Mouse (Mus musculus) small intestine, adult 2 months (tissue): ENCODE measurements at regions not wholly inside any gene's neighbourhood (a gene's known extent, or its start where the extent isn't known, plus 50 kb on each side); places are given as distances from the start of the nearest gene placed in this dataset.

ENCODE experiments used
- H3K27ac ChIP-seq: fragments of 200-500 bp; 2 replicates; pipeline ENCODE4 v1.5.1; 2012; ENCODE audit warnings: low read depth, low read length, control low read depth, inconsistent platforms; ENCODE audit not compliant: insufficient read depth
- H3K27me3 ChIP-seq: fragments of 200-500 bp; 2 replicates; pipeline ENCODE4 v1.6.1; 2012; ENCODE audit warnings: mild to moderate bottlenecking, moderate library complexity, low read length, inconsistent platforms; ENCODE audit not compliant: control insufficient read depth, insufficient read depth
- H3K36me3 ChIP-seq: fragments of 200-500 bp; 2 replicates; pipeline ENCODE4 v1.6.1; 2012; ENCODE audit warnings: mild to moderate bottlenecking, low read length, control low read depth, inconsistent platforms; ENCODE audit not compliant: control insufficient read depth, insufficient read depth
- H3K4me1 ChIP-seq: fragments of 200-500 bp; 2 replicates; pipeline ENCODE4 v1.6.1; 2012; ENCODE audit warnings: low read length, inconsistent platforms, mixed read lengths; ENCODE audit not compliant: control insufficient read depth, insufficient read depth, insufficient read length
- H3K4me3 ChIP-seq: fragments of 200-500 bp; 2 replicates; pipeline ENCODE4 v1.5.1; 2012; ENCODE audit warnings: low read depth, mild to moderate bottlenecking, control low read depth, inconsistent platforms, low read length, moderate library complexity
- CTCF ChIP-seq: fragments of 200-500 bp; IDR thresholded peaks from 2 replicates; pipeline ENCODE4 v1.5.1; 2012; ENCODE audit warnings: low read depth, mild to moderate bottlenecking, control low read depth, inconsistent platforms, low read length, moderate library complexity, mixed read lengths; ENCODE audit not compliant: insufficient replicate concordance, insufficient read length; ENCODE audit errors: extremely low read depth
- POLR2A ChIP-seq: fragments of 200-500 bp; IDR thresholded peaks from 2 replicates; pipeline ENCODE4 v1.6.1; 2012; ENCODE audit warnings: low read depth, mild to moderate bottlenecking, control low read depth, inconsistent platforms, low read length, moderate library complexity
- WGBS: fragments of 180-500 bp; shearing (Covaris S2); methylation state at CpG from one replicate; pipeline ENCODE4 v1.1.7; 2018; 5-methylcytosine and 5-hydroxymethylcytosine counted together

DNA sequence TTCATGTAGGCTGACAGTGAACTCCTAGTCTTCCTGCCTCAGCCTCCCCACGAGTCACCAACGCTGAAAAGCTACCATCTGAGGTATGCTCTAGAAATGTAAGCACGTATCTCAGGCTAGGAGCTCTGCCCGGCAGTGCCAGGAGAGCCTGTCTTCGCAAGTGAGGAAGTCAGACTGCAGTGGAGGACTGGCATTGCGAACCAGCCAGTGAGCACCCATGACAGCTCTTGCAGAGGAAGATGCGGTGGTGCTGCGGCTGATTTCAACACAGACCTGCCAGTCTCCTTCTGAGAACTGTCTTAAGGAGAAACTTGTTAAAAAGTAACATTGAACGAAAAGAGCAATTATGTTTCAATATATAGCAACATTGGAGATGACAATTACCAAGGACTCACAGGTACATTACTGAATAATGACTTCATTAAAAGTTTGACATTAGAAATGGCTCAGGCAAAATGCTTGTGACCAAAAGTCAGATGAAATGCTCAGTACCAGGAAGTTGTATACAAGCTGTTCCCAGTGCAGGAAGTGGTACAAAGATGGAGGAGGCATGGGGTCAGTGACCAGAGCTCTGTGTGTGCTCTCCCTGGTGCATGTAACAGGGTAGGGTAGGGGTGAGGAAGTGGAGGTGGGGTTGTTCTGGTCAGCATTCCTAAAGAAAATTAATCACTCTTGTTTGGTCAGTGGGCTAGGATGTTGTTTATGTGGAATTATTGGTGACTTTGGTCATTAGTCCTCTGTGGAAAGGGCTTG is 58.1 kb upstream of the Slc38a2 start:
- Histone ChIP-seq H3K27me3 (no peaks in the 10 kb centered on the region), H3K36me3 (no peaks in the 10 kb centered on the region), H3K4me1 (peaks cover 14% of the 10 kb centered on the region), H3K27ac (no peak overlapping the region), H3K4me3 (no peak overlapping the region)
- WGBS, result 79% methylated on average over 9 of the region's 9 CpGs
- TF ChIP-seq POLR2A (no peak), CTCF (no peak)

DNA sequence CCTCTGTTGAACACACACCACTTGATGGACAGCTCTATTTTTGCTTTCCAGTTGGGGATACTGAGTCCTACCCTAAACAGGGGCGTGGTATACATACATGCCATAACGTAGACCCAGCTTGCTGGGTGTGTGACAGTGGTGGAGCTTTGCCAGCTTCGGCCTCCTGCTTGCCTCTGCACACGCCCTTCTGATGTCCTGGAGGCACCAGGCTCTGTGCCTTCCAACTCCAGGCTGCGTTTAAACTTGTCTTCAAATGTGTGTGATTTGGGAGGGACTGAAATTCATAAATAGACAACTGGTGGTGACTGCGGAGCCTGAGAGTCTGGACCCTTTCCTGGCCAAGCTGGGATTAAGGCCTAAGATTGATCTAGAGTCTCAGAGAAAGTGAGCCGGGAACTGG is 56.9 kb upstream of the Slc38a2 start:
- WGBS, result 48% methylated on average over 7 of the region's 7 CpGs
- peaks cover 14% of the 10 kb centered on the region for H3K4me1 ChIP-seq
- no peak overlapping the region for H3K27ac ChIP-seq
- no peak overlapping the region for H3K4me3 ChIP-seq
- H3K27me3 ChIP-seq, result no peaks in the 10 kb centered on the region
- no peaks in the 10 kb centered on the region for H3K36me3 ChIP-seq
- TF ChIP-seq POLR2A (no peak), CTCF (no peak)

DNA sequence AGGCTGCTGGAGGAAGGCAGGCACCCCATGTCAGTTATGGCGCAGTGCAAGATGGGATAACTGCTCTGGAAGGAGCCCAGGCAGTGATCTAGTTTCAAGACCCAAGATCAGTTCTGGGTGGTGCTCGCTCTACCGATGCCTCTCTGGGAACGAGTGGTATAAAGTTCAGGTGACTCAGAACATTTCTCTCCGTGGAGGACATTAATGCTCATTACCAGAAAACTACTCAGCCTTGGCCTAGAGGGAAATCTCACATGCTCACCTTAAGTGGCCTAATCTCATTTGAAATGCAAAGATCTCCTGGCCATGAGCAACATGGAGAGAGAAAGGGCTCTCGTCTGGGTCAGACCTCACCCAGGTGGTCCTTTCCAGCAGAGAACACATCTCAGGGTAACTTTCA is 56.4 kb upstream of the Slc38a2 start:
- TF ChIP-seq POLR2A (no peak), CTCF (no peak)
- Histone ChIP-seq H3K4me3 (no peak overlapping the region), H3K27me3 (no peaks in the 10 kb centered on the region), H3K4me1 (peaks cover 14% of the 10 kb centered on the region), H3K36me3 (no peaks in the 10 kb centered on the region), H3K27ac (no peak overlapping the region)
- WGBS, result 71% methylated on average over 6 of the region's 6 CpGs

- H3K4me3 ChIP-seq, result no peak overlapping the region
- TF ChIP-seq CTCF, result no peak
- no peak for TF ChIP-seq POLR2A
- no peaks in the 10 kb centered on the region for H3K36me3 ChIP-seq
- H3K4me1 ChIP-seq, result peaks cover 14% of the 10 kb centered on the region
- H3K27me3 ChIP-seq, result no peaks in the 10 kb centered on the region
- H3K27ac ChIP-seq, result no peak overlapping the region
- WGBS, result 84% methylated on average over 13 of the region's 13 CpGs
Measured at GRCm38 (mm10) chr15:96755322-96755942, 55.9 kb upstream of the Slc38a2 start.

GRCm38 (mm10) chr15:96754079-96754478 is 54.5 kb upstream of the Slc38a2 start:
- TF ChIP-seq CTCF, result no peak
- no peak for TF ChIP-seq POLR2A
- peaks cover 14% of the 10 kb centered on the region for H3K4me1 ChIP-seq
- H3K27me3 ChIP-seq, result no peaks in the 10 kb centered on the region
- no peak overlapping the region for H3K4me3 ChIP-seq
- no peak overlapping the region for H3K27ac ChIP-seq
- 94% methylated on average over 5 of the region's 5 CpGs for WGBS
- no peaks in the 10 kb centered on the region for H3K36me3 ChIP-seq

- Histone ChIP-seq H3K4me1 (peaks cover 16% of the 10 kb centered on the region), H3K27ac (no peak overlapping the region), H3K27me3 (no peaks in the 10 kb centered on the region), H3K36me3 (no peaks in the 10 kb centered on the region), H3K4me3 (no peak overlapping the region)
- 97% methylated on average over 8 of the region's 8 CpGs for WGBS
- TF ChIP-seq CTCF (no peak), POLR2A (no peak)
Measured at GRCm38 (mm10) chr15:96752719-96753118, 53.2 kb upstream of the Slc38a2 start.

DNA sequence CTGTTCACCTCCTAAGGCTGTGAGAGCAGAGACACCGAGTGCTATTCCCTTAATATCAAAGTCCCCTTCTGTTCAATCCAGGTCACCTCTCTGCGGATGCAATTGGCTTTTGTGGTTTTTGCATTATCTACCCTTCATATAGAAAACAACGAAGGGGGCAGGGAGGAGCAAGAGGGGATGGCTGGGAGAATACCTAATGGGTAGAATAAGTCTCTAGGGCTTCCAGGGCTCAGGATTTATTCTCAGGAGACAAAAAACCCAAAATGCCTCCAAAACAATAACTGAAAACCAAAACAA is 52.5 kb upstream of the Slc38a2 start:
- 80% methylated on average over 3 of the region's 3 CpGs for WGBS
- Histone ChIP-seq H3K4me3 (no peak overlapping the region), H3K4me1 (peaks cover 14% of the 10 kb centered on the region; the same call in 1 of the 2 replicates), H3K36me3 (no peaks in the 10 kb centered on the region), H3K27me3 (no peaks in the 10 kb centered on the region), H3K27ac (no peak overlapping the region)
- no peak for TF ChIP-seq CTCF
- TF ChIP-seq POLR2A, result no peak
